Mouse (Mus musculus): Measurements from ENCODE around the gene Rhou.

- peak; percentile 87 for TF ChIP-seq CTCF (IDR thresholded peaks at IDR 0.05; ENCODE audit: low read depth)
- TF ChIP-seq EP300 (IDR thresholded peaks at IDR 0.05; ENCODE audit: low read depth), result no peak
Observed at GRCm38 (mm10) chr8:123628253-123628967, 25.3 kb upstream of the Rhou start.

All from liver, embryonic 14.5 days (tissue).